Mouse (Mus musculus) layer of hippocampus, postnatal 36 days (tissue): ENCODE results near the gene Shroom3. TPM values are rescaled to one million over a fixed set of nuclear protein-coding genes. Genes with fewer than 3 reads are reported as not detected.
A peak's percentile ranks its signal among the peaks of the same experiment; 100 is the strongest.

Experiments
- DNase-seq, 2 experiments: peaks; one replicate each; pipeline ENCODE4 v3.0.0; 2022
- total RNA-seq, 2 experiments: library from RNA; stranded (reverse); gene quantifications; 2 replicates each; pipeline ENCODE4 v1.2.3; 2021

The Shroom3 gene
- total RNA-seq, 2 experiments from 2014 or later: 2.1 to 2.5 TPM

DNA sequence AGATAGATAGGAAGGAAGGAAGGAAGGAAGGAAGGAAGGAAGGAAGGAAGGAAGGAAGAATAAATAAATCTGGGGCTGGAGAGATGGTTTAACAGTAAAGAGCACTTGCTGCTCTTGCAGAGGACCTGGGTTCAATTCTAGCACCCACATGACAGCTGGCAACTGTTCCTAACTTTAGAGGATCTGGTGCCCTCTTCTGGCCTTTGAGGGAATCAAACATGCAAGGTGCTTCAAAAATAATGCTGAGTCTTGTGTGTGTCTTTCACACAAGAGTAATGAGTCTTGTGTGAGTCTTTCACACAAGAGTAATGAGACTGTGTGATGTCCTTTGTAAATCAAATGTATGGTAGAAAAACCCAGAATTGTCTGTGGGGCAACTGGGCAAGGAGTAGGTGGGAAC is 299.4 kb downstream of the Shroom3 start:
- DNase-seq: no peak

DNA sequence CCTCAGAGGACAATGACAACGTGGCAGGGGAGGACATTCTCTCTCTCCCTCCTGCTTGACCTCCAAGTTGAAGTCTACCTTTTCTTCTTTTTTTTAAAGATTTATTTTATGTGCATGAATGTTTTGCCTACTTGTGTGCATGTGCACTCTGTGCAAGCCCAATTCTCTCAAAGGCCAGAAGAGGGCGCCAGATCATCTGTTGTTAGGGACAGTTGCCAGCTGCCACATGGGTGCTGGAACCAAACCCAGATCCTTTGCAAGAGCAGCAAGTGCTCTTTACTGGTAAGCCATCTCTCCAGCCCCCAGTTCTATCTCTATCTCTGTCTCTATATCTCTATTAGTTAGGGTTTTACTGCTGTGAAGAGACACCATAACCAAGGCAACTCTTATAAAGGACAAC is 300.7 kb downstream of the Shroom3 start:
- DNase-seq: no peak

DNA sequence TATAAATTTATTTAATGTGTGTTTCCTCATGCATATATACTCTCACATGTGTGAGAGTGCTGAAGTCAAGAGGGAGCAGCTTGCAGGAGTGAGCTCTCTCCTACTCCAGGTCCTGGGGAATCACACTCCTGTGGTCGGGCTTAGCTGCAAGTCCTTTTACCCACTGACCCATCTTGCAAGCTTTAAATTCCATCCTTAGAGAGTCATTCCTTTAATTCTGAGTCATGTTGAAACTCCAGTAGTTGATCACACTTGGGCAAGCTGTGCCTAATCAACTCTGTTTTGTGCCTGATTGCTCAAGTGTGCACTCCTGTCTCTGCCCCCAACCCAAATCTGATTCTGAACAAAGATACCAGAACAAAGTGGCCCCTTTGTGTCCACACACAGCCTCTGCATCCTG is 301.5 kb downstream of the Shroom3 start:
- DNase-seq: no peak

DNA sequence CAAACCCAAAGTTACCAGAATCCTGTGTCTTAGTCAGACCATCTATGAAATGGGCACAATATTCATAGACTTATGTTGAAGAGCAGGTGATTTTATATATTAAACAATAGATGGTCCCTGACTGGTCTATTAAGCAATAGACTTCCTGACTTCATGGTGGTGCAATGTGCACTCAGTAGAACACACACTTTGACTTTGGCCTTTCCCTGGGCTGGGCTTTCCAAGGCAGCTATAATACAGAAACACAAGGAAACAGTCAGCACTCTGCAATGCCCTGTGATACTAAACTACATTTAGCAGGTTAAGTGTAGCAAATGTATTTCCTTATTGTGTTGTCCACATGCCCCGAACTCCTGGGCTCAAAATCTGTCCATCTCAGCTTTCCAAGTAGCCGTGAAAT is 302.2 kb downstream of the Shroom3 start:
- no peak for DNase-seq

DNA sequence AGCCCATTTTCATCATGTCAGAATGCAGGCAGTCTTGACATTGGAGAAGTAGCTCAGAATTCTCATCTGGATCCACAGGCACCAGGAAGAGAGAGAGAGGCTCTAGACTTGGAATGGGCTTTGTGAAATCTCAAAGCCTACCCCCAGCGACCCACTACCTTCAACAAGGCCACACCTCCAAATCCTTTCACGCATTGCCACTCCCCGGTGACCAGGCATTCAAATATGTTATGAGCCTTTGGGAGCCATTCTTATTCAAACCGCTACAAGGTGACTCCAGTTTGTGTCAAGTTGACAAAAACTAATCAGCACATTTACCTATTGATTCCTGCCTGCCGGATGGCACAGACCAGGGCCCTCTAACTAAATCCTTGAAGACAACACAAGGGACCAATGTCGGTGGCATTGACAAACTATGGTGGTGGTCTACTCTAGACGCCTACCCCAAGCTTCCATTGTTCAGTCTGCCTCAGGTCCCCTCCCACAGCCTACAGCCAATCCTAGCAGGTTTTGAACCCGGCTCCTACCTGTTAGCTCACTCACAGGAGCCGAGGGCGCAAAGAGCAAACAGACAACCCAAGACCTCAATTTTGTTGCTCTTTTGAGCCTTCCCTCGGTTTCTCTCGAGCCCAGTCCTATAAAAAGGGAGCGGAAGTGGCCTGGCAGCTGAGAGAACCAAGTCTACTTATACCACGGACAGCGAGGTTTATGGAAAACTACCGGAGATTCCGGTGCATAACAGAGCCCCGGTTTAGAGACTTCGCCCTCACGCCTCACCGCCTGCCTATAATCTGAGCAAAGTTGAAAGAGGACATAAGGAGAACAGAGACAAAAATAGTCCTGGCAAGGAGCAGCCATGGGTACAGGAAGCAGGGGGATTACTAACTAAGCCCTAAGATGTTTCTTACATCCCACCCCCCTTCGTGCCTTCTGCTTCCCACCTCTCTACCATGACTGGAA is 303.7 kb downstream of the Shroom3 start:
- DNase-seq: no peak

DNA sequence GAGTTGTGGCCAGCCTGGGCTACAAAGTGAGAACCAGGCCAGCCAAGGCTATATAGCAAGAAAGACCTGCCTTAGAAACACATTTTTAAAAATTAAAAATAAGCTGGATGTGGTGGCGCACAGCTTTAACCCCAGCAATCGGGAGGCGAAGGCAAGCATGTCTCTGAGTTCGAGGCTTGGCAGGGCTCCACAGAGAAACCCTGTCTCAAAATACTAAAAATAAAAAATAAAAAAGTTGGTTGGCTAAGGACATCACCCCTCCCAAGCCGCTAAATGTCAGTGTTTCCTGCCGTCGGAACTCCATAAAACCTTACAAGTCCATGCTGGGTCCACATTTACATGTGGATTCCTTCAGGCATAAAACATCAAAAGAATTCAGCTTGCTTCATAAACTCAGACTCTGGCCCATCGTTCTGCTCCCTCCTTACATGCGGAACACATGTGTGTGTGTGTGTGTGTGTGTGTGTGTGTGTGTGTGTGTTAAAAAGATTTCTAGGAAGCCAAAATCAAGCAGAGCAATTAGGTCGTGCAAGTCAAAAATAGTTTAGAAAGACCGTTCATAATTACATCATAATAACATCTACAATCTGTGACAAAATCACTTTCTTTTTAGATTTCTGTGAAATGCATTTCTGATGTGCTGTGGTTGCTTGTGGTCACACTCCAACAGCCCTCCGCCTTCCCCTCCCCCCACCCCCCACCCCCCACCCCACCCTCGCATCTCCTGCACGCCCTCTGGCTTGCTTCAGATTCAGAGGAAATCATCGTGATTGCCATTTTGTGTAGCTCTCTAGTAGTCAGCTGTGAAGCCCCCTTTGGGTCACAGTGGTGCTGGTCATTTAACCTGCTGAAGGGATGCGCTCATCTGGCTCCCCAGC is 304.9 kb downstream of the Shroom3 start:
- no peak for DNase-seq

DNA sequence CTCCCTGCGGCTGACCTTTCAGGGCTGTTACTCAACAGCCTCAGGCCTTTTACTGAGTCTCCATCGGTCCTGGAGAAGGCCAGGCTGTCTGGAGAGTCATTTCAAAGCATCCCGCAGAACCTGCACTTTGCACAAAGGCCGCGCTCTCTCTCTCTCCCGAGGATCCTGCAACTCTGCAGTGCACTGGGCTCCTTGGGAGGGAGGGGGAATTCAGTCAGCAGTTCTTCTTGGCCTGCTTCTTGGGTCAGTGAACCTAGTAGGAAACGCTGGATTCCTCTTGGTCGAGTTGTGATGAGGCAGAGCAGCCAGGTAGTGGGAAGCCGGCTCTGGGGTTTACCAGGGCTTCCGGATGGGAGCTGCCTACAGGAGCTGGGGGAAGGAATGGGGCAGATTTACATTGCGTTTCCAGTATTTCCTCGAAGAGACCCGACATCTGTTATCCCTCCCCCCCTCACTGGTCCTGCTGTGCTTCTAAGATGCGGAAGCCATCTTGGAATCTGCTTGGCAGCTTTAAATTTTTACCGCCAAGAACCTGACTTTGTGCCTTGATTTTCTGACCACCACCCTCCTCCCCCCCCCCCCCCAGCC is 305.6 kb downstream of the Shroom3 start:
- DNase-seq: no peak

DNA sequence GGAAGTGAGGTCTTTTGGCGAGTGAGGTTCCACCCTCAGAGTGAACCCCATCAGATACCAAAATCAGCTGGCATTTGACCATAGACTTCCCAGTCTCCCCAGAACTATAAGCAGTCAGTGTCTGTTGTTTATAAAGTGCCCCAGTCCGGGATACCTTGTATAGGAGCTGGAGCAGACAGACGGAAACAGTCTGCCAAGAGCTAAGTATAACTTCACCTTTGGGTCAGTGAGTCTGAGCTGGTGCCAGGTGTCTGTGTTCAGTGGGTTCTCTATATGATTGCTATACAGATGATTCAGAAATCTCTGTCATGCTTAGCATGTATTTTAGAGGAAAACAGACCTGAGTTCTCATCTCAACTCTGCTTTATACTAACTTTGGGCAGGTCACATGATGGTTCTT is 308.9 kb downstream of the Shroom3 start:
- DNase-seq: no peak

DNA sequence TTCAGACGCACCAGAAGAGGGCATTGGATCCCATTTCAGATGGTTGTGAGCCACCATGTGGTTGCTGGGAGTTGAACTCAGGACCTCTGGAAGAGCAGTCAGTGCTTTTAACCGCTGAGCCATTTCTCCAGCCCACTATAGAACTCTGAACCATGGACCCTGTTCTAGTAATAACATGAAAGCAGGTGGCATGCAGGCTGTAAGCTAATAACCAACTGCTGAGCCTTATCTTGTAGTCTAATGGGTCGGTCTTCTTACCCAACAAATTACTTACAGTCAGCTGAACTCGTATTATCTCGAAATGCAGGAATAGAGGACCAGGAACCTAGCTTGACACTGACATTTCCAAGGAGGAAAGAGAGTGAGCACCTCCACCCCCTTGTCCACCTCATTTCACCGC is 311.1 kb downstream of the Shroom3 start:
- no peak for DNase-seq

DNA sequence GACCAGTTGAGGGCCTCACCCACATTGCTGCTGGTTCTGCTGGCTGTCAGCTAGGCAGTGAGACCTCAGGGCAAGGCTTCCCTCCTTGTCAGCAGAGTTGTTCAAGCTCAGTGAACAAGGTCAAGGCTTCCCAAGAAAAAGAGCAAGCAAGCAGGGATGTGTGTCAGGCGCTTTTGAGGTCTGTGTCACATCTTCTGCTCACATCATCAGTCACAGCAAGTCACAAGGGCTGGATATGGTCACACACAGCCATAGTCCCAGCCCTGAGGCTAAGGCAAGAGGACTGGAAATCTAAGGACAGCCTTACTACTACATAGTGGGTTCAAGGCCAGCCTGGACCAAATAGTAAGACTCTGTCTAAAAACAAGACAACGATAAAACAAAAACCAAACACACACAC is 311.6 kb downstream of the Shroom3 start:
- DNase-seq: no peak

DNA sequence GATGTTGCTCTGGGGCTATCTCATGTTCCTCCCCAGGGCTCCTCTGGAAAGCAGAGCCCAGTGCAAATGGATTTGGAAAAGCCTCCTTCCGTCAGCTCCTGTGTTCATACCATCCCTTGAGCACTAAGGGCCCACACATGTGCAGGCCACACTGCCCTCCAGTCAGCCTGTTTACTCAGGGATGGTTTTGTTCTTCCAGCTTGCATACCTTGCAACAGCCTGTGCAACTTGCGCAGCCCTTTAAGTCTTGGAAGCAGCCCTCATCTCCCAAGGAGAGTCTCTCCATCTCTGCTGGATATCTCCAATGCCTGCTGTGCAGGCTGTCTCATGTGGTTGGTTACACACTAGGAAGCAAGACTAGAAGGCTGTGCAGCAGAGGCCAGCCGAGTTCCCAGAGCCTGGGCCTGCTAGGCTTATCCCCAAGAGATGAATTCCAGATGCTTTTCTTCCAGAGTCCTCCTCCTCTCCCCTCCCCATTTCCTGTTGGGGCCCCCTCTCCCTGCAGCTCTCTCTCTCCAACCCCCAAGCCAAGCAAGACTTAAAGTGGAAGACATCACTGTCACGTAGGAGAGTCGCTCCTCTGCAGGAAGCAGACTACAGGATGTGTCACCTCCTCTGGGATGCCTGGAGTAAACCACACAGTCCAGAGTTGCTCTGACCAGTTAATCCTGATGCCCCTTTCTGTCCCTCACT is 314.3 kb downstream of the Shroom3 start:
- no peak for DNase-seq

DNA sequence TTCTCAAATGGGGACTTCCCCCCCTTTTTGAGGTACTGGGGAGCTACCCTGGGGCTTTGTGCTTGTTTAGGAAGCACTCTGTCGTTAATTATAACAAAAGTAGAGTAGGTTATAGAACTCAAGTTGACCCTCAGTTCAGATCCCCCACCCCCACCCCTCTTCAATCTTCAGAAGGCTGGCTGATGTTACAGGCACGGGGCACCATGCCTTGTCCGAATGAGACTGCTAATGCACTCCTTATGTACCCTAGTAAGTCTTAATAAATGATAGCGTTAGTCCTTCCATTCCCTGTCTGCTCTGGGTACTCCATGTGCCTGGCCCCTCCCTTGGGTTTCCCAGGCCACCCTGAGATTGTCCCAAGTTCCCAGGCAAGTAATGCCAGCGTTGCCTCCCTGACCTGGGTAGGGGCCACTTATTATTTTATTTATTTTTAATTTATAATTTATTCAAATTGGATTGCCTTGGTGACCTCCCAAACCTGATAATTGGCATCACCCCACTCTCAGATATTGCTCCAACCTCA is 315.3 kb downstream of the Shroom3 start:
- no peak for DNase-seq

DNA sequence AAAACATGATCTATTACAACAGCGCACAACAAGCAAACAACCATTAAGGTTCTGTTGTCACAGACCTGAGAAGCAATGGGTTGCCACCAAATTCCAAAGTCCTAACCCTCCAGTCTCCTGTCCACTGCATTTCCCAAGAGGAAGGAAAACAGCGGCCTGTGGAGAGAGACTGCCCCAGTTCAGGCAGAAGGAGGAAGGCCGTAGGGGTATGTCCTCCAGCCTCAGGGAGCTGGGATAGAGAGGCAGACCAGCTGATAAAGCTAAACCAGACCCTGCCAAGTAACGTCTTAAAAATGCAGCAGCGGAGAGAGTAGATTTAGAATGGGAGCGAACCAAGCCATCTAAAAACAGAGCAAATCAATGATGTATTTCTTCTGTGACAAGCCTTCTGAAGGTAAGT is 316.8 kb downstream of the Shroom3 start:
- DNase-seq: no peak

DNA sequence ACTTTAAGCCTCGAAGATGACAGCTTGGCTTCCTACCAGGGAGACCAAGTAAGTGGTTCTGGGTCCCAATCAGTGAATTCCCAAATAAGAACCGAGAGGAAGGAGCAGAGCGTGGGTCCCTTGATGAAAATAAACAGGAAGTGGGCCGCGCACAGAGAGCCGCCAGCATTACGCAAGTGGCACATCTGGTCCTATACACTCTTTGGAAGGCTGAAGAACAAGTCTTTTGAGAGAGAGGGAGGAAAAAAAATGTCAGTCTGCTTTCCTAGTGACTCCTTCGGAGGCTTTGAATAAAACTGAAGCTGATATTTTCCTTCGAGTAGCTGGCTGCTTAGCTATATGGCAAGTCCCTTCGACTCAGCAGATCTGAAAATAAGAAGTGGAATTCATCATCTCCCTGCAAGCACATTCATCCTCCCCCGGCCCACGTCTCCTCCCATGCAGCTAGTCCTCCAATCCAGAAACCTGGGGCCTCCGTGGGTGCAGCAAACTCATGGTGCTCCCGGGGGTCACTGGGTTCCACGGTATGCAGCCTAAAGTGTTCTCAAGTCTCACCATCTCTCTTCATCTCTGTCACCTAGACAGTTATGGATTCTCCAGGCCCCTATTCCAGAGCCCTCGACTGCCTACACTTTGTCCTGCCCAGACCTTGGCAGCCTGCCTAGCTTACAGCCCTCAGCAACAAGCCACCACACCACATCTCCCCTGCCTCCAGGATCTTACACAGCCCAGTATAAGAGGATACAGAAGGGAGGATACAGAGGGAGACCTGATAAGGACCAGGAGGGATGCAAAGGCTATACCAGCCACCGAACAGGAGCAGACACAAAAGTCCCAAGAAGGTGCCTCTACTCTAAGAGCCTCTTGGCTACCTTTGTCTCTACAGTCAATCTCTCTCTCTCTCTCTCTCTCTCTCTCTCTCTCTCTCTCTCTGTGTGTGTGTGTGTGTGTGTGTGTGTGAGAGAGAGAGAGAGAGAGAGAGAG is 317.8 kb downstream of the Shroom3 start:
- DNase-seq: peak in 1 of 2 experiments; percentile 30

DNA sequence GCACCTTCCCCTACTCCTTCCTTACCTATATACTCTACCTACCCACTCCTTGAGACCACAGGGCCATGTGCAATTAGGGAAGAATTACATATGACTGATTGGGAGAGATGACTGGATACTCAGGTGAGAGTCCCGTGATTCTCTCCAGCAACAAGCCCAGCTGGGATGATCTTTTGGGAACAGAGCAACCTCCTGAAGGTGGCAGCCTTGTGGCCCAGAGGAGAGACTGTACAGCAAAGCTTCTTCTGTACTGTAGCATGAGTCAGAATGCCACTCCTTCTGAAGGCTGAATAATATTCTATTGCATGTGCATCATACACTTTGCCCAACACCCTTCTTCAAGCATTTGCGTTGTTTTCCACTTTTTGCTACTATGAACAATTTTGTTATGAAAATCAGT is 319.4 kb downstream of the Shroom3 start:
- DNase-seq: no peak

DNA sequence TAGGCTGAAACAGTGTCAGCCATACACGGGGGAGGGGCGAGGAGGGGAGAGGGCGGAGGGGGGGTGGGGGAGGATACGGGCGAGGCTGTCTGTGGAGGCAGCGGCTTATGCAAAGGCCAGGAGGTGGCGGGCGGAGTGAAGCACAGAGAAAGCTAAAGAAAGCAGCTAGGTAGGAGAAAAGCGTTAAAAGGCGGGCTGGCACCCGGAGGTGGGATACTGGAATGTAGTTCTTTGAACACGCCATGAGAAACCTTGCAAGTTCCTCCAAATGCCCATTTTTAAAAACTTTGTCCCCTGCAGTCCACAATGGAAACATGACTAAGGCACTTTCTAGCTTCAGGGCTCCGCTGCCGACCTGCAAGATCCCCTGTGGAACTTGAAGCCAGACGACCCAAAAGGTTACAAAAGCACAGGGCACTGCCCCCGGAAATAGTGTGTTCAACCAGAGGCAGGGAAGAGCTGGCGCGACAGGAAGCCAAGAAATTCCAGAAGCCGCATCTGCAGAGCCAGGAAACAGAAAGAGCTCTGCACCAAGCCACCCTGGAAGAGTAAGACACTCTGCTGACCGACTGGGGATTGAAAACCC is 322.1 kb downstream of the Shroom3 start:
- DNase-seq: no peak

DNA sequence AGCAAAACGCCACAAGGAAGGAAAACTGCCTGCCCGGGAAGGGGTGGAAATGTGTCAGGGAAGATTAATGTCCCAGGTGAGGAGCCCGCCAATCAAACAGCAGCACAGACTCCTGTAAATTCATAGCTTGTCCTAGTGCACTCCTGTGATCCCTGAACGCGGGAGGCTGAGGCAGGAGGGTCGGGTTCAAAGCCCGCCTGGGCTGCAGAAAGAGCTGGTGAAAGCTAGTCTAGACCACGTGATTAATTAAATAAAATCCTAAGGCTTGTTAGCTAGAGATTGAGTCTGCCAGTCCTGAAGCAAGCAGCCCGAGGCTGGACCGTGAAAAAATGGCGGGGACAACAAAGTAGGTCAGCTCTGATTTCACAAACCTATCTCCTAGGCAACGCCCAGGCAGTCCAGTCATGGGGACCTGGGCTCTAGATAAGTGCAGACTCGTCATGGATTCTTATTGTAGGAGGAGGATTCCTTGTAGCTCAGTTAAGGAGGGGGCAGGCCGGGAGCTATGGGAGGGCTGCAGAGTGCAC is 322.6 kb downstream of the Shroom3 start:
- no peak for DNase-seq

DNA sequence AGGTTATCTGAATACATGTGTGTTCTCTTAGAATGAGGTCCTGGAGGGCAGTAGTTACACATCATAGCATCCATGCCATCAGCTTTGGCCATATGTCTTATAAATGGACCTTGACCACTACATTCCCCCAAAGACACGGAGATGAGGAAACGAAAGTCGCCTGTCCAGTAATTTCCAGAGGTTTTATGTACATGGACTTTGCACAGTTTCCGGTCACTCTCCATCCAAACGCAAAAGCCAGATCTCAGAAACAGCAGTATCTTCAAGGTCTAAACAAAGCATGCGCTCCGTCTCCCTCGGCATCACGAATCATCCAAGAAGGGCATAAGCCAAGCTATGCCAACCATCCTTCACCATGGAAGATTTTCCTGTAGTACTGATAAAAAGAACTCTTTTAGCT is 325.0 kb downstream of the Shroom3 start:
- no peak for DNase-seq
